Mouse (Mus musculus): ENCODE results near the gene Mcrip1. TPM values are rescaled to one million over a fixed set of nuclear protein-coding genes. Genes with fewer than 3 reads are reported as not detected.

Mcrip1 gene
- polyA plus RNA-seq, 1 experiment from 2014 or later, result 39.1 TPM

DNA sequence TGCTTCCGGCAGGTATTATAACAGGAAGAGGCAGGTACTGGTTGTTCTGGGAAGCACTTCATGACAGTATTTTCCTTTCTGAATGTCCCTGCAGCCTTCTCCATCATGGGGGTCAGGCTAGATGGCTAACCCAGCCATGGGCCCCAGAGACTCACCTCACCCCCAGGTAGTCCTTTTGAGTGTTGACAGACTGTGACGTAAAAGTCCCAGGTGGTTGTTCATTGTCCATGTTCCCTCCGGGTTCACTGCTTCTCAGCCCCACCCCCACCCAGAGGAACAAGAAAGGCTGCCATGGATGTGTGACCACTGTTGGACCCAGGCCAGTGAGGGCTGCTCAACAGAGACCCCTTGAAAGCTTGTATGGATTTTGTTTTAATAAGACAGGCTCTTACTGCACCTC is 56.2 kb downstream of the Mcrip1 start:
- no peaks in the 10 kb centered on the region for H3K27me3 ChIP-seq (ENCODE audit: control insufficient read depth, insufficient read depth, low read depth, low read length)
- H3K4me1 ChIP-seq (ENCODE audit: control insufficient read depth, low read depth, low read length), result peaks cover 35% of the 10 kb centered on the region
- ATAC-seq (ENCODE audit: low read depth), result no peak
- H3K9ac ChIP-seq (ENCODE audit: low read depth, low read length), result peak overlapping the region; percentile 93; the same call in 1 of the 2 replicates
- H3K9me3 ChIP-seq (replicated peaks; ENCODE audit: control insufficient read depth, low read length), result no peaks in the 10 kb centered on the region
- peak overlapping the region; percentile 93 for H3K4me3 ChIP-seq (ENCODE audit: low read depth, low read length)
- H3K36me3 ChIP-seq (ENCODE audit: control insufficient read depth, insufficient read depth), result peaks cover 16% of the 10 kb centered on the region
- H3K27ac ChIP-seq (ENCODE audit: low read length), result peak overlapping the region; percentile 89
- 71% methylated on average over 3 of the region's 3 CpGs for WGBS (ENCODE audit: insufficient replicate concordance)
- peak overlapping the region; percentile 98 for H3K4me2 ChIP-seq (ENCODE audit: low read depth, low read length)

Other genes with a start within 250 kb of the Mcrip1 start
- gene Actg1, start 201.2 kb downstream of the Mcrip1 start, polyA plus RNA-seq (2015; fragmentation: Nextera tagmentation; extraction: Ambion mirVana), result 531 and 545 TPM in 2 replicates
- not detected in 2 replicates for gene Fscn2, start 188.2 kb downstream of the Mcrip1 start, polyA plus RNA-seq (2015; fragmentation: Nextera tagmentation; extraction: Ambion mirVana)
- gene Faap100, start 171.0 kb downstream of the Mcrip1 start, polyA plus RNA-seq (2015; fragmentation: Nextera tagmentation; extraction: Ambion mirVana), result 6.0 and 6.5 TPM in 2 replicates
- gene Nploc4, start 112.0 kb downstream of the Mcrip1 start, polyA plus RNA-seq (2015; fragmentation: Nextera tagmentation; extraction: Ambion mirVana), result 18.5 and 19.0 TPM in 2 replicates
- gene Tspan10, start 107.1 kb downstream of the Mcrip1 start, polyA plus RNA-seq (2015; fragmentation: Nextera tagmentation; extraction: Ambion mirVana), result not detected in 2 replicates
- 0.09 and 0.13 TPM in 2 replicates for gene Pde6g, start 96.2 kb downstream of the Mcrip1 start, polyA plus RNA-seq (2015; fragmentation: Nextera tagmentation; extraction: Ambion mirVana)
- gene Oxld1, start 91.7 kb downstream of the Mcrip1 start, polyA plus RNA-seq (2015; fragmentation: Nextera tagmentation; extraction: Ambion mirVana), result 9.1 and 9.3 TPM in 2 replicates
- 15.0 and 15.2 TPM in 2 replicates for gene Ccdc137, start 91.6 kb downstream of the Mcrip1 start, polyA plus RNA-seq (2015; fragmentation: Nextera tagmentation; extraction: Ambion mirVana)
- gene Arl16, start 82.1 kb downstream of the Mcrip1 start, polyA plus RNA-seq (2015; fragmentation: Nextera tagmentation; extraction: Ambion mirVana), result 12.4 and 12.5 TPM in 2 replicates
- gene Mrpl12, start 65.1 kb downstream of the Mcrip1 start, polyA plus RNA-seq (2015; fragmentation: Nextera tagmentation; extraction: Ambion mirVana), result 81.5 and 83.1 TPM in 2 replicates
- 37.0 and 38.9 TPM in 2 replicates for gene Slc25a10, start 57.9 kb downstream of the Mcrip1 start, polyA plus RNA-seq (2015; fragmentation: Nextera tagmentation; extraction: Ambion mirVana)
- gene Gcgr, start 19.0 kb downstream of the Mcrip1 start, polyA plus RNA-seq (2015; fragmentation: Nextera tagmentation; extraction: Ambion mirVana), result 18.7 and 20.7 TPM in 2 replicates
- 0.20 and 1.2 TPM in 2 replicates for gene Ppp1r27, start 1.4 kb upstream of the Mcrip1 start, polyA plus RNA-seq (2015; fragmentation: Nextera tagmentation; extraction: Ambion mirVana)
- gene P4hb, start 23.5 kb upstream of the Mcrip1 start, polyA plus RNA-seq (2015; fragmentation: Nextera tagmentation; extraction: Ambion mirVana), result 793 and 897 TPM in 2 replicates
- gene Arhgdia, start 31.9 kb upstream of the Mcrip1 start, polyA plus RNA-seq (2015; fragmentation: Nextera tagmentation; extraction: Ambion mirVana), result 201 and 205 TPM in 2 replicates
- 52.4 and 87.2 TPM in 2 replicates for gene Alyref, start 48.6 kb upstream of the Mcrip1 start, polyA plus RNA-seq (2015; fragmentation: Nextera tagmentation; extraction: Ambion mirVana)
- gene Anapc11, start 48.7 kb upstream of the Mcrip1 start, polyA plus RNA-seq (2015; fragmentation: Nextera tagmentation; extraction: Ambion mirVana), result 66.8 and 67.8 TPM in 2 replicates
- gene Npb, start 58.8 kb upstream of the Mcrip1 start, polyA plus RNA-seq (2015; fragmentation: Nextera tagmentation; extraction: Ambion mirVana), result 16.2 and 16.4 TPM in 2 replicates
- gene Pcyt2, start 68.2 kb upstream of the Mcrip1 start, polyA plus RNA-seq (2015; fragmentation: Nextera tagmentation; extraction: Ambion mirVana), result 158 and 184 TPM in 2 replicates
- gene Sirt7, start 75.5 kb upstream of the Mcrip1 start, polyA plus RNA-seq (2015; fragmentation: Nextera tagmentation; extraction: Ambion mirVana), result 27.3 and 28.0 TPM in 2 replicates
- gene Mafg, start 83.9 kb upstream of the Mcrip1 start, polyA plus RNA-seq (2015; fragmentation: Nextera tagmentation; extraction: Ambion mirVana), result 29.4 and 30.9 TPM in 2 replicates
- 4.8 and 5.1 TPM in 2 replicates for gene Pycr1, start 94.0 kb upstream of the Mcrip1 start, polyA plus RNA-seq (2015; fragmentation: Nextera tagmentation; extraction: Ambion mirVana)
- 0.58 and 0.61 TPM in 2 replicates for gene Myadml2, start 98.4 kb upstream of the Mcrip1 start, polyA plus RNA-seq (2015; fragmentation: Nextera tagmentation; extraction: Ambion mirVana)
- gene Notum, start 111.4 kb upstream of the Mcrip1 start, polyA plus RNA-seq (2015; fragmentation: Nextera tagmentation; extraction: Ambion mirVana), result 0.15 and 0.20 TPM in 2 replicates
- gene Aspscr1, start 123.2 kb upstream of the Mcrip1 start, polyA plus RNA-seq (2015; fragmentation: Nextera tagmentation; extraction: Ambion mirVana), result 44.6 and 44.7 TPM in 2 replicates
- 78.1 and 87.1 TPM in 2 replicates for gene Cenpx, start 164.0 kb upstream of the Mcrip1 start, polyA plus RNA-seq (2015; fragmentation: Nextera tagmentation; extraction: Ambion mirVana)
- 9.0 and 9.7 TPM in 2 replicates for gene Lrrc45, start 164.2 kb upstream of the Mcrip1 start, polyA plus RNA-seq (2015; fragmentation: Nextera tagmentation; extraction: Ambion mirVana)
- 0.77 and 0.80 TPM in 2 replicates for gene Rac3, start 171.7 kb upstream of the Mcrip1 start, polyA plus RNA-seq (2015; fragmentation: Nextera tagmentation; extraction: Ambion mirVana)
- gene Dcxr, start 177.6 kb upstream of the Mcrip1 start, polyA plus RNA-seq (2015; fragmentation: Nextera tagmentation; extraction: Ambion mirVana), result 23.4 and 27.9 TPM in 2 replicates
- gene Cbr2, start 182.4 kb upstream of the Mcrip1 start, polyA plus RNA-seq (2015; fragmentation: Nextera tagmentation; extraction: Ambion mirVana), result 0.31 TPM in 1 of 2 replicates, not detected in the other
- 1.5 and 1.6 TPM in 2 replicates for gene Hmga1b, start 213.1 kb upstream of the Mcrip1 start, polyA plus RNA-seq (2015; fragmentation: Nextera tagmentation; extraction: Ambion mirVana)
- gene Rfng, start 234.5 kb upstream of the Mcrip1 start, polyA plus RNA-seq (2015; fragmentation: Nextera tagmentation; extraction: Ambion mirVana), result 8.6 and 11.5 TPM in 2 replicates
- 61.6 and 64.7 TPM in 2 replicates for gene Gps1, start 234.5 kb upstream of the Mcrip1 start, polyA plus RNA-seq (2015; fragmentation: Nextera tagmentation; extraction: Ambion mirVana)
- gene Dus1l, start 246.7 kb upstream of the Mcrip1 start, polyA plus RNA-seq (2015; fragmentation: Nextera tagmentation; extraction: Ambion mirVana), result 51.4 and 51.6 TPM in 2 replicates

Data from liver, embryonic 16.5 days (tissue).